Mouse (Mus musculus) CH12.LX (cell line): Measurements from ENCODE around the gene Sort1. TPM values are rescaled to one million over a fixed set of nuclear protein-coding genes. Genes with fewer than 3 reads are reported as not detected.

Experiments
- DNase-seq: peaks from one replicate; pipeline ENCODE4 v3.0.0-alpha.2; 2013; ENCODE audit errors: extremely low read depth
- H3K27ac ChIP-seq: 2 replicates; pipeline ENCODE4 v1.5.1; 2012; ENCODE audit warnings: low read depth, mild to moderate bottlenecking, control low read depth, moderate library complexity; ENCODE audit not compliant: insufficient read depth
- H3K27me3 ChIP-seq: replicated peaks from 2 replicates; pipeline ENCODE3; 2012; ENCODE audit warnings: inconsistent platforms
- H3K36me3 ChIP-seq, 2 experiments: replicated peaks in 1 of 2; 2 replicates each; pipeline versions ENCODE3 to v1.6.1; 2012; ENCODE audit warnings: inconsistent platforms in 1 of 2, low read length in 1 of 2, mild to moderate bottlenecking in 1 of 2, mixed read lengths in 1 of 2, moderate library complexity in 1 of 2; ENCODE audit not compliant: control insufficient read depth in 1 of 2, insufficient read depth in 1 of 2
- H3K4me1 ChIP-seq, 2 experiments: 2 replicates each; pipeline ENCODE4 v1.6.1; 2012; ENCODE audit warnings: inconsistent platforms in 1 of 2, moderate library complexity in 1 of 2; ENCODE audit not compliant: insufficient read depth in 2 of 2, control insufficient read depth in 1 of 2
- H3K4me2 ChIP-seq: 2 replicates; pipeline ENCODE4 v1.6.1; 2012; ENCODE audit warnings: low read depth, mild to moderate bottlenecking, control low read depth; ENCODE audit not compliant: poor library complexity, insufficient read depth, severe bottlenecking
- H3K4me3 ChIP-seq, 3 experiments: fragments of 150-350 bp in 1 of 3; sonication (generic) in 1 of 3; replicated peaks in 1 of 3; 2 replicates each; pipeline versions ENCODE3 to v1.5.1; 2011 to 2012; ENCODE audit warnings: low read depth in 2 of 3, low read length in 2 of 3, mild to moderate bottlenecking in 2 of 3, moderate library complexity in 2 of 3, control low read depth in 1 of 3, improper control_type of control experiment in 1 of 3, inconsistent platforms in 1 of 3, mixed read lengths in 1 of 3; ENCODE audit not compliant: poor library complexity in 1 of 3
- H3K79me2 ChIP-seq: replicated peaks from 2 replicates; pipeline ENCODE4 v1.6.1; 2012; ENCODE audit warnings: mild to moderate bottlenecking, moderate library complexity; ENCODE audit not compliant: control insufficient read depth, poor library complexity, insufficient read depth, severe bottlenecking; ENCODE audit errors: extremely low read depth
- H3K9ac ChIP-seq: 2 replicates; pipeline ENCODE4 v1.6.1; 2012; ENCODE audit warnings: low read depth, mild to moderate bottlenecking, control low read depth, moderate library complexity; ENCODE audit not compliant: insufficient read depth
- H3K9me3 ChIP-seq: replicated peaks from 2 replicates; pipeline ENCODE3; 2012; ENCODE audit warnings: low read length, inconsistent platforms, mixed read lengths
- BHLHE40 ChIP-seq: IDR thresholded peaks from 2 replicates; pipeline ENCODE4 v1.6.1; 2011; ENCODE audit warnings: mild to moderate bottlenecking, low read depth, low read length, improper control_type of control experiment
- CHD1 ChIP-seq: IDR thresholded peaks from 2 replicates; pipeline ENCODE4 v1.6.1; 2012; ENCODE audit warnings: low read depth, low read length, improper control_type of control experiment, inconsistent platforms
- CHD2 ChIP-seq: IDR thresholded peaks from 2 replicates; pipeline ENCODE4 v1.6.1; 2011; ENCODE audit warnings: low read length, improper control_type of control experiment
- CTCF ChIP-seq, 2 experiments: IDR thresholded peaks in 1 of 2; conservative IDR thresholded peaks in 1 of 2; 2 replicates each; pipeline ENCODE4 v1.5.1; 2011 to 2012; ENCODE audit warnings: low read depth in 2 of 2, low read length in 2 of 2, improper control_type of control experiment in 1 of 2, inconsistent platforms in 1 of 2, mild to moderate bottlenecking in 1 of 2, moderate library complexity in 1 of 2
- E2F4 ChIP-seq: IDR thresholded peaks from 2 replicates; pipeline ENCODE4 v1.6.1; 2011; ENCODE audit warnings: low read depth, low read length, improper control_type of control experiment; ENCODE audit not compliant: insufficient replicate concordance
- ELF1 ChIP-seq: IDR thresholded peaks from 2 replicates; pipeline ENCODE4 v1.6.1; 2014; ENCODE audit warnings: low read depth, mild to moderate bottlenecking, inconsistent platforms, low read length, improper control_type of control experiment
- EP300 ChIP-seq: IDR thresholded peaks from 2 replicates; pipeline ENCODE4 v1.6.1; 2011; ENCODE audit warnings: low read length, improper control_type of control experiment
- ETS1 ChIP-seq: conservative IDR thresholded peaks from 2 replicates; pipeline ENCODE4 v1.6.1; 2012; ENCODE audit warnings: low read depth, mild to moderate bottlenecking, inconsistent platforms, low read length, improper control_type of control experiment, moderate library complexity
- GABPA ChIP-seq: IDR thresholded peaks from 2 replicates; pipeline ENCODE4 v1.6.1; 2012; ENCODE audit warnings: low read depth, low read length, improper control_type of control experiment, inconsistent platforms; ENCODE audit not compliant: insufficient replicate concordance
- HCFC1 ChIP-seq: IDR thresholded peaks from 2 replicates; pipeline ENCODE4 v1.6.1; 2012; ENCODE audit warnings: low read depth, mild to moderate bottlenecking, inconsistent platforms, low read length, improper control_type of control experiment
- IRF4 ChIP-seq: IDR thresholded peaks from 2 replicates; pipeline ENCODE4 v1.6.1; 2014; ENCODE audit warnings: low read depth, mild to moderate bottlenecking, inconsistent platforms, low read length, improper control_type of control experiment
- JUN ChIP-seq: IDR thresholded peaks from 2 replicates; pipeline ENCODE4 v1.6.1; 2011; ENCODE audit warnings: low read depth, mild to moderate bottlenecking, low read length, improper control_type of control experiment, moderate library complexity; ENCODE audit not compliant: insufficient read depth
- JUND ChIP-seq: conservative IDR thresholded peaks from 2 replicates; pipeline ENCODE4 v1.6.1; 2011; ENCODE audit warnings: low read depth, low read length, improper control_type of control experiment
- KAT2A ChIP-seq: IDR thresholded peaks from 2 replicates; pipeline ENCODE4 v1.6.1; 2012; ENCODE audit warnings: low read length, improper control_type of control experiment, inconsistent platforms; ENCODE audit not compliant: insufficient replicate concordance
- MAFK ChIP-seq: IDR thresholded peaks from 2 replicates; pipeline ENCODE4 v1.6.1; 2011; ENCODE audit warnings: low read length, improper control_type of control experiment; ENCODE audit not compliant: insufficient replicate concordance
- MAX ChIP-seq: IDR thresholded peaks from 2 replicates; pipeline ENCODE4 v1.6.1; 2011; ENCODE audit warnings: low read length, improper control_type of control experiment
- MAZ ChIP-seq: IDR thresholded peaks from 2 replicates; pipeline ENCODE4 v1.6.1; 2012; ENCODE audit warnings: low read depth, mild to moderate bottlenecking, inconsistent platforms, low read length, improper control_type of control experiment, moderate library complexity
- MEF2A ChIP-seq: IDR thresholded peaks from 2 replicates; pipeline ENCODE4 v1.6.1; 2014; ENCODE audit warnings: low read depth, mild to moderate bottlenecking, inconsistent platforms, low read length, improper control_type of control experiment, borderline replicate concordance
- MXI1 ChIP-seq: IDR thresholded peaks from 2 replicates; pipeline ENCODE4 v1.6.1; 2011; ENCODE audit warnings: mild to moderate bottlenecking, low read depth, low read length, improper control_type of control experiment
- MYC ChIP-seq: IDR thresholded peaks from 2 replicates; pipeline ENCODE4 v1.6.1; 2011; ENCODE audit warnings: low read depth, mild to moderate bottlenecking, improper control_type of control experiment, low read length
- NELFE ChIP-seq: IDR thresholded peaks from 2 replicates; pipeline ENCODE4 v1.6.1; 2011; ENCODE audit warnings: low read depth, low read length, improper control_type of control experiment
- NRF1 ChIP-seq: IDR thresholded peaks from 2 replicates; pipeline ENCODE4 v1.6.1; 2014; ENCODE audit warnings: low read depth, mild to moderate bottlenecking, inconsistent platforms, low read length, improper control_type of control experiment, moderate library complexity
- PAX5 ChIP-seq: IDR thresholded peaks from 2 replicates; pipeline ENCODE4 v1.6.1; 2012; ENCODE audit warnings: low read length, inconsistent platforms, mixed read lengths
- POLR2A ChIP-seq: IDR thresholded peaks from 2 replicates; pipeline ENCODE4 v1.6.1; 2011; ENCODE audit warnings: low read depth, mild to moderate bottlenecking, improper control_type of control experiment, low read length
- POLR2AphosphoS2 ChIP-seq: IDR thresholded peaks from 2 replicates; pipeline ENCODE4 v1.6.1; 2011; ENCODE audit warnings: low read depth, low read length, improper control_type of control experiment
- RAD21 ChIP-seq: IDR thresholded peaks from 2 replicates; pipeline ENCODE4 v1.6.1; 2011; ENCODE audit warnings: low read depth, mild to moderate bottlenecking, low read length, improper control_type of control experiment, moderate library complexity
- RCOR1 ChIP-seq: conservative IDR thresholded peaks from 2 replicates; pipeline ENCODE4 v1.6.1; 2012; ENCODE audit warnings: low read depth, mild to moderate bottlenecking, inconsistent platforms, low read length, improper control_type of control experiment
- SIN3A ChIP-seq: IDR thresholded peaks from 2 replicates; pipeline ENCODE4 v1.6.1; 2012; ENCODE audit warnings: low read length, improper control_type of control experiment, inconsistent platforms
- SMC3 ChIP-seq: IDR thresholded peaks from 2 replicates; pipeline ENCODE4 v1.6.1; 2011; ENCODE audit warnings: low read depth, low read length, improper control_type of control experiment
- TBP ChIP-seq: conservative IDR thresholded peaks from 2 replicates; pipeline ENCODE4 v1.6.1; 2011; ENCODE audit warnings: low read depth, low read length, improper control_type of control experiment
- TCF12 ChIP-seq: IDR thresholded peaks from 2 replicates; pipeline ENCODE4 v1.6.1; 2014; ENCODE audit warnings: low read depth, mild to moderate bottlenecking, inconsistent platforms, low read length, improper control_type of control experiment
- UBTF ChIP-seq: IDR thresholded peaks from 2 replicates; pipeline ENCODE4 v1.6.1; 2012; ENCODE audit warnings: low read depth, mild to moderate bottlenecking, inconsistent platforms, low read length, improper control_type of control experiment, moderate library complexity
- USF1 ChIP-seq: IDR thresholded peaks from 2 replicates; pipeline ENCODE4 v1.6.1; 2014; ENCODE audit warnings: low read depth, mild to moderate bottlenecking, inconsistent platforms, low read length, improper control_type of control experiment
- USF2 ChIP-seq: conservative IDR thresholded peaks from 2 replicates; pipeline ENCODE4 v1.6.1; 2011; ENCODE audit warnings: low read depth, low read length, improper control_type of control experiment
- ZC3H11A ChIP-seq: IDR thresholded peaks from 2 replicates; pipeline ENCODE4 v1.6.1; 2012; ENCODE audit warnings: low read depth, mild to moderate bottlenecking, inconsistent platforms, low read length, improper control_type of control experiment
- ZKSCAN1 ChIP-seq: IDR thresholded peaks from 2 replicates; pipeline ENCODE4 v1.6.1; 2012; ENCODE audit warnings: low read depth, inconsistent platforms, low read length, improper control_type of control experiment, borderline replicate concordance
- ZMIZ1 ChIP-seq: IDR thresholded peaks from 2 replicates; pipeline ENCODE4 v1.6.1; 2012; ENCODE audit warnings: low read depth, mild to moderate bottlenecking, inconsistent platforms, low read length, improper control_type of control experiment
- ZNF384 ChIP-seq: IDR thresholded peaks from 2 replicates; pipeline ENCODE4 v1.6.1; 2012; ENCODE audit warnings: low read depth, low read length, improper control_type of control experiment, inconsistent platforms
- dilution Hi-C: fragments of 300-500 bp; cut with MboI; formaldehyde crosslinking; loops from 2 replicates; pipeline ENCODE4 v1.14.3; 2020; ENCODE audit warnings: low sequenced_read_pairs; ENCODE audit not compliant: extremely low pct_unique_long_range_greater_than_20kb, extremely low pct_ligation_motif_present
- in situ Hi-C: fragments of 300-500 bp; cut with MboI; formaldehyde crosslinking; loops from 3 replicates; pipeline ENCODE4 v1.14.3; 2019; ENCODE audit warnings: low sequenced_read_pairs, low pct_ligation_motif_present, low pct_unique_long_range_greater_than_20kb, mixed read lengths
- polyA plus RNA-seq: library from polyadenylated mRNA; unstranded; fragments of >175 nt; gene quantifications from 2 replicates; pipeline ENCODE4 v1.2.1, GENCODE M21; 2012; ENCODE audit warnings: low read depth; ENCODE audit not compliant: insufficient read length
- total RNA-seq, 2 experiments: library from RNA; depleted of rRNA; stranded (reverse); fragments of 300-350 nt in 1 of 2; fragments of >200 nt in 1 of 2; gene quantifications; 2 replicates each; pipeline ENCODE4 v1.2.3; 2012 to 2014

Sort1 gene
- total and polyA plus RNA-seq, 3 experiments: 0.15 to 1.2 (median 0.90) TPM

- in situ Hi-C loops: loop anchor here (25.0 kb wide), 1 partner anchor 385 kb away; no protein-coding TSS in a partner anchor
- Histone ChIP-seq H3K36me3 (no peaks in the 10 kb centered on the region), H3K27ac (no peak overlapping the region), H3K4me3 (no peak overlapping the region), H3K4me1 (peaks cover 2 to 17% of the 10 kb centered on the region in 2 experiments), H3K4me2 (no peak overlapping the region), H3K9me3 (no peaks in the 10 kb centered on the region), H3K79me2 (no peaks in the 10 kb centered on the region), H3K9ac (no peak overlapping the region), H3K27me3 (peaks cover 90% of the 10 kb centered on the region)
- TF ChIP-seq GABPA (no peak), MXI1 (peak; percentile 98), JUND (no peak), CHD1 (peak; percentile 97; the same call in 1 of the 2 replicates), ETS1 (peak; percentile 65), NRF1 (peak; percentile 55), UBTF (peak; percentile 65; the same call in 1 of the 2 replicates), ZNF384 (no peak), MEF2A (peak; percentile 84), ZKSCAN1 (no peak), USF2 (peak; percentile 74; the same call in 1 of the 2 replicates), MAZ (0 out of 2 replicates have a peak, but pooled peaks have one; percentile 17), MAX (peak; percentile 98), NELFE (peak; percentile 58; the same call in 1 of the 2 replicates), ZMIZ1 (no peak), HCFC1 (peak; percentile 35; the same call in 1 of the 2 replicates), CTCF (conservative IDR thresholded peaks at IDR 0.05 in 1 of 2, IDR thresholded peaks at IDR 0.05 in 1 of 2; ENCODE audit: low read depth in 2 of 2, low read length in 2 of 2) (peak; percentile 41 to 96; a peak in 3 of 4 replicates), TBP (0 out of 2 replicates have a peak, but pooled peaks have one; percentile 26), MYC (peak; percentile 98), MAFK (no peak), RAD21 (peak; percentile 97), USF1 (peak; percentile 82), POLR2AphosphoS2 (no peak), SIN3A (peak; percentile 79), SMC3 (peak; percentile 79), JUN (no peak), KAT2A (no peak), ELF1 (peak; percentile 59), IRF4 (peak; percentile 79), POLR2A (no peak), RCOR1 (no peak; the same call in 1 of the 2 replicates), PAX5 (no peak), ZC3H11A (peak; percentile 44; the same call in 1 of the 2 replicates), CHD2 (no peak), E2F4 (no peak), EP300 (no peak; the same call in 1 of the 2 replicates), BHLHE40 (peak; percentile 100), TCF12 (peak; percentile 95)
- DNase-seq: peak; percentile 97
- dilution Hi-C loops: no loop called here
Measured at GRCm38 (mm10) chr3:108401692-108402527, 118.0 kb downstream of the Sort1 start.
